Mouse (Mus musculus) ES-E14 (cell line): ENCODE results near the gene Adtrp.

ENCODE experiments used
- CHD2 ChIP-seq: IDR thresholded peaks from 2 replicates; pipeline ENCODE4 v1.6.1; 2014; ENCODE audit warnings: mild to moderate bottlenecking, low read depth, low read length, inconsistent platforms
- HCFC1 ChIP-seq: IDR thresholded peaks from 2 replicates; pipeline ENCODE4 v1.6.1; 2012; ENCODE audit warnings: low read length, inconsistent platforms, borderline replicate concordance; ENCODE audit not compliant: insufficient read depth
- MAFK ChIP-seq: IDR thresholded peaks from 2 replicates; pipeline ENCODE4 v1.6.1; 2014; ENCODE audit warnings: mild to moderate bottlenecking, low read depth, low read length, inconsistent platforms; ENCODE audit not compliant: insufficient read depth
- ZC3H11A ChIP-seq: IDR thresholded peaks from 2 replicates; pipeline ENCODE4 v1.6.1; 2012; ENCODE audit warnings: low read depth, mild to moderate bottlenecking, inconsistent platforms, low read length, borderline replicate concordance
- ZNF384 ChIP-seq: IDR thresholded peaks from 2 replicates; pipeline ENCODE4 v1.6.1; 2012; ENCODE audit warnings: low read depth, low read length, inconsistent platforms

DNA sequence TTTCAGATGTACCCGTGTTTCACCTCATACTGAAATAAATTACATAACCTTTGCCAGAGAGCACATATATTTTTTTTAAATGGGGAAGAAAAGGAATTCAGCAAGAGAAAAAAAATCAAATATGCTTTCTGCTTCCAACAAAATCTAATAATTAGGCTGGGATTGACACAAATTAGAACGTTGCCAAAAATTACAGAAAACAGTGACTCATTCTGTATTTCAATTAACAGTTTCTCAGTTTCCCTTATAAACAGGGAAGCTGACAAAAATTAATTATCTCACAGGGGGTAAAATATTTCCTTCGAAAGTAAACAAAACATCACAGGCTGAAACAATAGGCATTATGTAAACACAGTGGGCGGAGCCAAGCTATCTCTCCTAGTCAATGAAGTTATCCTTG, 67.2 kb downstream of the Adtrp start:
- TF ChIP-seq MAFK (no peak), ZC3H11A (no peak), HCFC1 (no peak), CHD2 (no peak), ZNF384 (no peak)
